Mouse (Mus musculus) heart, embryonic 10.5 days (tissue): Measurements from ENCODE around the gene Ptpn3. TPM values are rescaled to one million over a fixed set of nuclear protein-coding genes. Genes with fewer than 3 reads are reported as not detected.

ENCODE experiments used
- DNase-seq: peaks from one replicate; pipeline ENCODE4 v3.0.0-alpha.2; 2017; ENCODE audit warnings: low spot score
- H3K27ac ChIP-seq: fragments of 300-500 bp; sonication (generic); 2 replicates; pipeline ENCODE4 v1.5.1; 2016; ENCODE audit warnings: mild to moderate bottlenecking
- H3K27me3 ChIP-seq: fragments of 300-500 bp; sonication (generic); 2 replicates; pipeline ENCODE4 v1.6.1; 2016; ENCODE audit warnings: mild to moderate bottlenecking; ENCODE audit not compliant: poor library complexity, insufficient read depth, severe bottlenecking
- H3K36me3 ChIP-seq: fragments of 300-500 bp; sonication (generic); 2 replicates; pipeline ENCODE4 v1.6.1; 2016; ENCODE audit warnings: mild to moderate bottlenecking, moderate library complexity
- H3K4me1 ChIP-seq: fragments of 300-500 bp; sonication (generic); 2 replicates; pipeline ENCODE4 v1.6.1; 2016; ENCODE audit warnings: mild to moderate bottlenecking
- H3K4me3 ChIP-seq: fragments of 300-500 bp; sonication (generic); 2 replicates; pipeline ENCODE4 v1.5.1; 2016; ENCODE audit warnings: mild to moderate bottlenecking, moderate library complexity
- H3K9me3 ChIP-seq: fragments of 300-500 bp; sonication (generic); 2 replicates; pipeline ENCODE4 v1.6.1; 2016; ENCODE audit warnings: mild to moderate bottlenecking, moderate library complexity
- WGBS: fragments of 180-500 bp; shearing (Covaris S2); methylation state at CpG from one replicate; pipeline ENCODE4 v1.1.7; 2016; 5-methylcytosine and 5-hydroxymethylcytosine counted together
- polyA plus RNA-seq: library from polyadenylated mRNA; unstranded; fragments of >200 nt; fragmentation: Nextera tagmentation; extraction: Ambion mirVana; gene quantifications from 2 replicates; pipeline ENCODE4 v1.2.1, GENCODE M21; 2016

Gene Ptpn3
- polyA plus RNA-seq, 1 experiment from 2014 or later: 1.7 TPM

DNA sequence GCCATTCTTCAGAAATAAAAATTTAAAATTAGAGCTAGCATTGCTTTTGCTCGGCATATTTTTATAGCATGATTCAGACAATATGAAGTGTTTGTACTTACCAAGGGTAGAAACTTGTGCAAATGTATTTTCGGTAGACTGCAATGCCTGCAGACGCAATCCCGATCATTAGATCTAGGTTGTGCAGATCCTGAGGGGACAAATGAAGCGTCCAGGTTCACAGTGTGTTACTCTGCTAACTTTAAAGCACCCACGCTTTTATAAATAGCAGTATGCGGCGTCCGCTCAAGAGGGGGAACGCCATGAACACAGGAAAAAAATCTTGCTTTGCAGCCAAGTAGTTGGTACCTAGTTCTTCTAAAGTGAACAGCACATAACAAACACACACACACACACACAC, 56.8 kb downstream of the Ptpn3 start:
- WGBS: 88% methylated on average over 10 of the region's 10 CpGs
- no peaks in the 10 kb centered on the region for H3K36me3 ChIP-seq
- H3K4me1 ChIP-seq: peaks cover 24% of the 10 kb centered on the region
- H3K27me3 ChIP-seq: no peaks in the 10 kb centered on the region
- H3K4me3 ChIP-seq: no peak overlapping the region
- no peak for DNase-seq
- no peak overlapping the region for H3K27ac ChIP-seq
- no peaks in the 10 kb centered on the region for H3K9me3 ChIP-seq

DNA sequence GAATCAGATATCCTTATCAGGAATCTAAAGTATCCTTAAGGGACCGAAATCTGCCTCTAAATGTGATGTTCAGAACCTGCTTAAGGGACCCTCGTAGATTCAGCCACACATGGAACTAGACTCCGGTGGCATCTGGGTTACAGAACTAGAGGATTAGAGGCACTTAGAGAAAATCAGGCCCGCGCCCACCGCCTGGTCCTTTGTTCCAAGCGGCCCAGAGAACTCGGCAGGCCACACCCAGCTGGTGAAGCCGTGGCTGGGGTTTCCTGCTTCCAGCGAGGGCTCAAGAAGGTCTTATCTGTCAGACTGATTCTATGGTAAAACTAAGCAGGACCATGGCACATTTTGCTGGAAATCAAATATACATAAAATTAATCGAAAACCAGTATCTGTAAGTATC, 58.3 kb downstream of the Ptpn3 start:
- H3K36me3 ChIP-seq: no peaks in the 10 kb centered on the region
- H3K27ac ChIP-seq: peak overlapping the region; percentile 6; the same call in 1 of the 2 replicates
- no peaks in the 10 kb centered on the region for H3K9me3 ChIP-seq
- no peak for DNase-seq
- no peak overlapping the region for H3K4me3 ChIP-seq
- 52% methylated on average over 11 of the region's 11 CpGs for whole genome bisulfite sequencing
- peaks cover 16% of the 10 kb centered on the region for H3K4me1 ChIP-seq
- no peaks in the 10 kb centered on the region for H3K27me3 ChIP-seq

GRCm38 (mm10) chr4:57240934-57241333, 60.7 kb downstream of the Ptpn3 start:
- 85% methylated on average over 10 of the region's 10 CpGs for WGBS
- no peak for DNase-seq
- Histone ChIP-seq H3K27me3 (no peaks in the 10 kb centered on the region), H3K36me3 (no peaks in the 10 kb centered on the region), H3K27ac (no peak overlapping the region), H3K4me1 (peaks cover 16% of the 10 kb centered on the region), H3K4me3 (no peak overlapping the region), H3K9me3 (no peaks in the 10 kb centered on the region)

- H3K4me3 ChIP-seq: no peak overlapping the region
- no peak for DNase-seq
- H3K27me3 ChIP-seq: no peaks in the 10 kb centered on the region
- H3K9me3 ChIP-seq: no peaks in the 10 kb centered on the region
- no peaks in the 10 kb centered on the region for H3K36me3 ChIP-seq
- H3K4me1 ChIP-seq: peaks cover 16% of the 10 kb centered on the region
- 62% methylated on average over 7 of the region's 7 CpGs for WGBS
- H3K27ac ChIP-seq: peak overlapping the region; percentile 10; the same call in 1 of the 2 replicates
Observed at GRCm38 (mm10) chr4:57240100-57240499, 61.5 kb downstream of the Ptpn3 start.

DNA sequence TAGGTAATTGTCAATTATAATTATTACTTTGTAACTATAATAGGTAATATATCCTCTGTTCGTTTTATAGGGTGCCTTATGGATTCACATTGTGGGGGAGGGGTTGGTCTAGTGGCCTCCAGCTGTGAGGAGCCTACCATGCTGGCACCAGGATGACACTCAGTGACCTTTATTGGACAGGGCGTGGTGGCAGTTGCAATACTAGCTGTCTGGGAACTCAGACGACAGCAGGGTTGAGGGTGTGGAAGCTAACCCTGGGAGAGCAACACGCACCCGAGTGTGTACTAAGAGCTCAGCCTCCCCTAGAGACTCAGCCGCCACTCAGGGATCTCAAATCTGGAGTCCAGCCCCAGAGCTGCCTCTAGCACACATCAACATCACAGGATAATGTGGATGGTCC, 62.5 kb downstream of the Ptpn3 start:
- Histone ChIP-seq H3K9me3 (no peaks in the 10 kb centered on the region), H3K27me3 (no peaks in the 10 kb centered on the region), H3K36me3 (no peaks in the 10 kb centered on the region), H3K27ac (no peak overlapping the region), H3K4me3 (no peak overlapping the region), H3K4me1 (peaks cover 16% of the 10 kb centered on the region)
- no peak for DNase-seq
- WGBS: 58% methylated on average over 6 of the region's 6 CpGs

GRCm38 (mm10) chr4:57238118-57238517, 63.5 kb downstream of the Ptpn3 start:
- Histone ChIP-seq H3K27ac (no peak overlapping the region), H3K4me1 (peaks cover 16% of the 10 kb centered on the region), H3K36me3 (no peaks in the 10 kb centered on the region), H3K4me3 (no peak overlapping the region), H3K27me3 (no peaks in the 10 kb centered on the region), H3K9me3 (no peaks in the 10 kb centered on the region)
- DNase-seq: no peak
- WGBS: 71% methylated on average over 7 of the region's 7 CpGs

DNA sequence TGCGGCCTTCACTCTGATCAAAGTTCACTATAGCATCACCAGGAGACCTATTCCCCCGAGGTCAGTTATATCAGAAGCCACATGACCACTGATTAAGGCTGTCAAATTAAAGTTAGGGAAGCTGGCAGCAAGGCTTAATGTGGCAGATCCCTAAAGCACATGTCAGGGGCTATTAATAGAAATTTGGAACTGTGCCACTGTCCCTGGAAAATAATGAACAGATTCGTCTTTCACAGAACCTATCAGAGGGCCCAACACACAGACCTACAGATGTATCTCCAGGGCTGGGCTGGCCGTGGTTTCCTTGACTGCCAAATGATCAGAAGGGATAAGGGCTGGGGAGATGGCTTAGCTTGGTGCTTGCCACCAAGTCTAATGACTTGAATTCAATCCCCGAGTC, 65.1 kb downstream of the Ptpn3 start:
- H3K36me3 ChIP-seq: no peaks in the 10 kb centered on the region
- no peak overlapping the region for H3K4me3 ChIP-seq
- DNase-seq: no peak
- H3K9me3 ChIP-seq: no peaks in the 10 kb centered on the region
- H3K4me1 ChIP-seq: peaks cover 10% of the 10 kb centered on the region
- no peaks in the 10 kb centered on the region for H3K27me3 ChIP-seq
- 52% methylated on average over 5 of the region's 5 CpGs for WGBS
- H3K27ac ChIP-seq: peak overlapping the region; percentile 7; the same call in 1 of the 2 replicates

GRCm38 (mm10) chr4:57235741-57236140, 65.9 kb downstream of the Ptpn3 start:
- H3K4me1 ChIP-seq: peaks cover 10% of the 10 kb centered on the region
- no peak for DNase-seq
- H3K27ac ChIP-seq: no peak overlapping the region
- no peaks in the 10 kb centered on the region for H3K9me3 ChIP-seq
- H3K27me3 ChIP-seq: no peaks in the 10 kb centered on the region
- H3K4me3 ChIP-seq: no peak overlapping the region
- no peaks in the 10 kb centered on the region for H3K36me3 ChIP-seq
- WGBS: 89% methylated on average over 4 of the region's 4 CpGs

DNA sequence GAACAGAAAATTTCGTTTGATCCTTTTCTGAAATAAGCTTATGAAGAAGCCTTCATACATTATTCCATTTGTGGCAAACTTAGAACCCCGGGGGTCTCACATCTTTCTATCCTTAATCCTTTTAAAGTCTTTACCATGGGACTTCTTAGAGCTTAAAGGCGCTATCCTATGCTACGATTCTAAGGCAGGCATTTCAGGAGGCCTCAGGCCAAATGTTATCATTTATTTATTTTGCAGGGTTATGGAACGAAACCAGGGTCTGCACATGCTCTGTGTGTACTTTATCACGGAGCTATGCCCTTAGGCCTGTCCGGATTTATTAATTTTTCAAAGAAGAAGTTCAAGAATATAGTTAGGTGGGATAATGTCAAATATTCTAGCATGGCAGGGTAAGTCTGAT, 67.3 kb downstream of the Ptpn3 start:
- DNase-seq: no peak
- H3K4me3 ChIP-seq: no peak overlapping the region
- H3K36me3 ChIP-seq: no peaks in the 10 kb centered on the region
- no peak overlapping the region for H3K27ac ChIP-seq
- H3K27me3 ChIP-seq: no peaks in the 10 kb centered on the region
- no peaks in the 10 kb centered on the region for H3K9me3 ChIP-seq
- no peaks in the 10 kb centered on the region; the same call in 1 of the 2 replicates for H3K4me1 ChIP-seq
- WGBS: 84% methylated on average over 7 of the region's 7 CpGs

DNA sequence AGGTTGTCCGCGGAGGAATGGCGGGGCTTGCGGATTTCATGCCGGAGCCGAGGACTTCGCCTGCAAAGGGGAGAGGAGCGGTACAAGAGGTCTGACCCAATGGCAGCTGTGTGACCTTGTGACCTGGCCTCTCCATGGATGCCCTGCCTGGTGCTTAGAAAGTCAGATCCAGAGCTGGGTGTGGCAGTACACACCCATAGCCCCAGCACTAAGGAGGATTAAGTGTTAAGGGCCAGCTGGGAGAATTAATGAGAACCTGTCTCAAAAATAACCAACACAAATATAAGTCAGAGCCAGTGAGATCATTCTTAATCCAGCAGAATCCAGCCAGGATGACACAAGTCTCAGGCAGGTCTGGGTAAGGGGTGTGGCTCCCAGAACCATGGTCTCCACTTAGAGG, 69.2 kb downstream of the Ptpn3 start:
- no peaks in the 10 kb centered on the region for H3K9me3 ChIP-seq
- H3K4me1 ChIP-seq: no peaks in the 10 kb centered on the region; the same call in 1 of the 2 replicates
- no peaks in the 10 kb centered on the region for H3K36me3 ChIP-seq
- no peak overlapping the region for H3K4me3 ChIP-seq
- no peak overlapping the region for H3K27ac ChIP-seq
- DNase-seq: no peak
- 90% methylated on average over 8 of the region's 8 CpGs for WGBS
- no peaks in the 10 kb centered on the region for H3K27me3 ChIP-seq

GRCm38 (mm10) chr4:57231323-57231722, 70.3 kb downstream of the Ptpn3 start:
- Histone ChIP-seq H3K4me1 (no peaks in the 10 kb centered on the region; the same call in 1 of the 2 replicates), H3K36me3 (no peaks in the 10 kb centered on the region), H3K27ac (no peak overlapping the region), H3K4me3 (no peak overlapping the region), H3K9me3 (no peaks in the 10 kb centered on the region), H3K27me3 (no peaks in the 10 kb centered on the region)
- no peak for DNase-seq
- WGBS: 81% methylated on average over 9 of the region's 9 CpGs

DNA sequence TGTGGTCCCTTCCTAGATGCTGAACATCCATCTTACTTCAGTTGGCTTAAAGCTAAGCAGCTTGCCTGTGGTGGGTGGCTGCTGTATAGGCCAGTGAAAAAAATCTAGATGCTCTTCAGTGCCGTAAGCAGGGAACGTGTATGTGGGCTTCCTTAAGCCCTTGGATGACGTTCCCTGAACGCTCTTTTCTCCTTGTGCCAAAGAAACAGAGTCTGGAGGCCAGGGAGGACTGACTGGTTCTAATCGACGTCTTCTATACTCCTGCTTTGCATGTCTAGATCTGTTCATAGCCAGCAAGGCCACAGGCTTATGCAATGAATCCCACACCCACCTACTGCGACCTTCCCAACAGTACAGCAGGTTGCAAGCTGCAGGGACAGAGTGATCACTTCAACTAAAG, 71.3 kb downstream of the Ptpn3 start:
- H3K27ac ChIP-seq: no peak overlapping the region
- WGBS: 81% methylated on average over 7 of the region's 7 CpGs
- H3K9me3 ChIP-seq: no peaks in the 10 kb centered on the region
- no peak overlapping the region for H3K4me3 ChIP-seq
- no peak for DNase-seq
- H3K27me3 ChIP-seq: no peaks in the 10 kb centered on the region
- H3K36me3 ChIP-seq: no peaks in the 10 kb centered on the region
- H3K4me1 ChIP-seq: no peaks in the 10 kb centered on the region

- no peak for DNase-seq
- no peaks in the 10 kb centered on the region for H3K9me3 ChIP-seq
- no peak overlapping the region for H3K27ac ChIP-seq
- H3K4me1 ChIP-seq: no peaks in the 10 kb centered on the region
- H3K36me3 ChIP-seq: no peaks in the 10 kb centered on the region
- 77% methylated on average over 18 of the region's 18 CpGs for WGBS
- no peak overlapping the region for H3K4me3 ChIP-seq
- H3K27me3 ChIP-seq: no peaks in the 10 kb centered on the region
Observed at GRCm38 (mm10) chr4:57228601-57229520, 72.8 kb downstream of the Ptpn3 start.
